Mouse (Mus musculus) right cerebral cortex, postnatal 14 days (tissue): ENCODE measurements at regions not wholly inside any gene's neighbourhood (a gene's known extent, or its start where the extent isn't known, plus 50 kb on each side); places are given as distances from the start of the nearest gene placed in this dataset.

Experiments
- DNase-seq: peaks from one replicate; pipeline ENCODE4 v3.0.0; 2022

- DNase-seq: no peak
Observed at GRCm38 (mm10) chr14:46316521-46316920, 62.7 kb upstream of the Gm15217 start.

GRCm38 (mm10) chr14:46317406-46318045, 61.7 kb upstream of the Gm15217 start:
- no peak for DNase-seq

- DNase-seq: no peak
Observed at GRCm38 (mm10) chr14:46328064-46328463, 51.1 kb upstream of the Gm15217 start.
